Mouse (Mus musculus) ES-Bruce4 (cell line): ENCODE measurements at regions not wholly inside any gene's neighbourhood (a gene's known extent, or its start where the extent isn't known, plus 50 kb on each side); places are given as distances from the start of the nearest gene placed in this dataset.

ENCODE experiments used
- CTCF ChIP-seq: IDR thresholded peaks from one replicate; pipeline ENCODE4 v1.8.1; 2011; ENCODE audit warnings: low read depth, low read length
- EP300 ChIP-seq: IDR thresholded peaks from 2 replicates; pipeline ENCODE4 v1.6.1; 2011; ENCODE audit warnings: low read depth, low read length; ENCODE audit not compliant: insufficient read depth
- POLR2A ChIP-seq: IDR thresholded peaks from one replicate; pipeline ENCODE4 v1.8.1; 2011; ENCODE audit warnings: low read length; ENCODE audit not compliant: insufficient read depth

DNA sequence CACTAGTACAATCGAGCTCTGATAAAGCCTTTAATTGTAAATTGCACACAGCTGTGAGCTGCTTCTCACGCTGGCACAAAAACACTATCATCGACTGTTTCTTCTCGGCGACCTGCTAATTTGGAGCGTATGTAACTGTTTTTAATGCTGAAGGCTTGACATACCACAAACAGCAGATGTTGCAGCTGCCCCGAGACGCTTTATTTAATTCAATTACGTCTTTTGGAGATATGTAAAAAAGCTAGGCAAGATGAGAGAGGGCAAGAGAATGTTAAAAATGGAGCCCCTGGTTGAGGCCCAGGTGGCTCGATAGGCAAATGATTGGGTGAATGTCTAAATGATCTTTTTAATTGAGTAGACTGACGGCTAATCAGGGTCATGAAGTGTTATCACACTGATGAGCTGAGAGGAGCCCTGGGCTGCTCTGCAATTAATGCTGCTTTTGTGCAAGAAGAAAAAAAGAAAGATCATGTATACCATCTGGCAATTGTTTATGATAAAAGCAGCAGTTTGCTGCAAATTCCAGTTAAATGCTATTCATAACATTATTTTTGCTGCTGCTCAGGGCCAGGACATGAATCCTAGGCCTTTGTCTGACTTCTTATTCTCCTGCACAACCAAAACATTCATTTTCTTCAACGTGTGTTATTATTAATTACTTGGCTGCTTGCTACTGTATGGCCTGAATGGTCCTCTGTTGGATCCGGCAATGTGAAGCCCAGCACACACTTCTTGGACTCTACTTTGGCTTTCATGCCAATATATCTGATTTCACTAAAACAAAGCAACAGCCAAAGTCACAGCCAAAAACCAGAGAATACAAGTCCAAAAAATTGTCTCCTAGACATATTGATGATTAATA, 522.4 kb downstream of the Etv1 start:
- TF ChIP-seq POLR2A (no peak), CTCF (no peak), EP300 (no peak)
